Mouse (Mus musculus): ENCODE results near the gene Fxyd2.

Fxyd2 gene

DNA sequence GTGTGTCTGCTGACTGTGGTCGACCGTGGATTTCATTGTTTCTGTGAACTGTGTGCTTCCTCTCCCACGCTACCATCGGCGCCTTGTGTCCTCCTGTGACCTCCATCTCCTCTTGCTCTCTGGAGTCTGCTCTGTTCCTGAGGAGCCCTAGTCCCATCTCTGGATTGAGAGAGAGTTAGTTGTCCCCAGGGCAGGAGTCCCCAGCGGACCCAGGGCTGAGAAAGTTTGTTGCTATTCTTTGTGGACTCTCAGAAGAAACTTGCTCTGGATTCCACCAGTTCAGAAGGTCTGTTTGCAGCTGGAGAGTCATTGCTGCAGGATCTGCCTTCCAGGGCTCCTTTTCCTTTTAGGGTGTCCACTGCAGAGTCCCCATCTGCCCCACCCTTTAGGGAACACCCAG, 4.3 kb upstream of the Fxyd2 start:
- DNase-seq: peak; percentile 15

DNA sequence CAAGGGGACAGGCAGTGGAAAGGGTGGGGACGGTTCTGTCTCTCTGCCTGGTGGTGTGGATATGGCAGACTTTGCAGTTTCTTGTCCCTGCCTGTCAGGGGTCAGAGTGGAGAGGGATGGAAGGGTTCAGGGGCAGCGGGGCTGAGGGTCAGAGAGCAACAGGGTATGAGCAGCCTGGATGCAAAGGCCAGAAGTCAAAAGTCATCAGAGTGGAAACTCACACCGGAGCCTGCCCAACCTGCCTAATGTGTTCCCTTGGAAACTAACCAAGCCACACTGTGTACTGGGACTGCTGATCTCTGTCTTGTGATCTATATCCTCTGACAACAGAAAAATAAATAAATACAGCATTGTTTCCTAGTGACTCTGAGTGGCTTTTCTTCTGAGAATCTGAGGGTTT, 3.7 kb upstream of the Fxyd2 start:
- DNase-seq: peak; percentile 42

DNA sequence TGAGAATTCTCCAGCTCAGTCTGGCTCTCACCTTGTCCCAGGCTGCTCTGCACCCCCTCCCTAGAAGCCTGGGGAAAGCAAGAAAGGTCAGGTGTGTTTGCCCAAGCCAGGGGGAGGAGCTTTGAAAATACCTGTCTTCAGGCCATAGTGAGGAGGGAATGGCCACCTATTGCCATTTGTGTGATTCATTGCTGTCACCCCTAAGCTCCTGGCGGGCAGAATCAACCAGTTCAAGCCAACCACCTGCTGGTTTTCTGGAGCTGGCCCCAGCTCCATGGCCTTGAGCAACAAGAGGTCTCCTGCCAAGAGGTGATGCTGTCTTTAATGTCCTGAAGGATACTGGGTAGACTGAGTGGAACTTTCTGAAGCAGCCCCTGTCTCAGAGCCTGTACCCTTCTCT, 1.1 kb upstream of the Fxyd2 start:
- DNase-seq: peak; percentile 76

DNA sequence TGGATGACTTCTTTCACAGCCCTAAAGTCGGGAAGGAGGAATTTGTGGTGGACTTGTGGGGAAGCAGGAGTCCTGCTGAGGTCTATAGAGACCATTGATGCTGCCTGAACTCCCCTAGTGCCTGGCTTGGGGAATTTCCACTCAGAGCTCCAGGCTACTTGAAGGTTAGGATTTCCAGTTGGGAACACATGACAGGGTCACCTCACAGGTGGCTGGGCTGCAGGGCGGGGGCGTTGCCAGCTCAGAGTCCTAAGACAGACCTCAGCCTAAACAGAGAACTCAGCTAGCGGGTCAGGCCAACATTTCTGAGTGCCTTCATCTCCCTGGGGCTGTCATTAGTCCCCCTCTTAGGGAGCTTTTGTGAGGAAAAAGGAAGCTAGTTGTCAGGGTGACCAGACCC, 2.4 kb downstream of the Fxyd2 start:
- DNase-seq: peak; percentile 58

DNA sequence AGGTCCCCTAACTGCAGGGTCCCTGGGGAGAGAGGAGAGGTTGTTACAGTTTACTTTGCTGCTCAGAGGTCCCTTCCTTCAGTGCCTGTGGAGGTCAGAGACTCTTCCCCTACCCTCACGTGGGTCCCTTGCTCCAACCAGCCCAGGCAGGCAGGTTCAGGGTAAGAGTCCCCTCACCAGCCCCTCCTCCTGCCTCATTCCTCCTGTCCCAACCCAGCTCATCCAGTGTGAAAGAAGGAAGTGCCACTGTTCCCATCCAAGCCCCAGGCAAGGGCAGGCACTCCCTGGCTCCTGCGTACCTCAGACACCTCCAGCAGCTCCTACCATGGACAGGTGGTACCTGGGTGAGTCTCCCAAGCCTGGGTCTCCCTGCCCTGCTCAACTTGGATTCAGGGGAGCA, 3.5 kb downstream of the Fxyd2 start:
- DNase-seq: peak; percentile 70

DNA sequence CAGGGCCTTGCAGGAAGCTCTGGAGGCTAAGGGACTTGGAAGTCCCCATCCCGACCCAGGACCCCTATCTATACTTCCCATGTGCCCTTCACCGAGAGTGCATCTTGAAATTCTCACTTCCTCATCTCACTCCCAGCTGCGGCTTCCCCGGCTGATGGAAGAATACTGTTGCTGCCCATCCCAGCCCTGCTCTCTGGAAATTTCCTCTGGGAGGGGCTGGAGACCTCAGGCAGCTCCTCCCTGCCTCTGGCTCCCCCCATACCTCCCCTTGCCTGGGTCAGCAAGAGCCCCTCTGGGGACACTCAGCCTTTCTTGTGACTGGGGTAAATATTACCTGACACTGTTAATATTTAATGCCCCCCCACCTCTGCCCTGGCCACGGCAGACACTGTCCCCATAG, 6.2 kb downstream of the Fxyd2 start:
- DNase-seq: peak; percentile 79

DNA sequence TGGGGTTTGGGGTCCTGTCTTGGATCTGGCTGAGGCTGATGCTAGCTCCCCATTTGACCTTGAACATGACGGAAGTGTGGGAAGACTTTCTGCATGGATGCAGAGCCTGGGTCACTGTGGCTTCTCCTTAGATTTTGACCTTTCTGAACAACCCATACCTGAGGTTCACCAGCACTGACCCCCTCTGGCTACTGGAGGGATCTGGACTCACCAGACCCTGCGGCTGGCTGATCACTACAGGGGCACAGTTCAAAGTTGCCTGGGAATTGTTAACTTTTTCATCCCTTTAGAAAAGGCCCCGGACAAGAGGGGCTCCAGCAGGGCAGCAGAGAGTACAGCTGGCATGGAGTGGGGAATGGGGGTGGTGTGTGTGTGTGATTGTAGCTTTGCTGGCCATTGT, 7.3 kb downstream of the Fxyd2 start:
- peak; percentile 59 for DNase-seq

DNA sequence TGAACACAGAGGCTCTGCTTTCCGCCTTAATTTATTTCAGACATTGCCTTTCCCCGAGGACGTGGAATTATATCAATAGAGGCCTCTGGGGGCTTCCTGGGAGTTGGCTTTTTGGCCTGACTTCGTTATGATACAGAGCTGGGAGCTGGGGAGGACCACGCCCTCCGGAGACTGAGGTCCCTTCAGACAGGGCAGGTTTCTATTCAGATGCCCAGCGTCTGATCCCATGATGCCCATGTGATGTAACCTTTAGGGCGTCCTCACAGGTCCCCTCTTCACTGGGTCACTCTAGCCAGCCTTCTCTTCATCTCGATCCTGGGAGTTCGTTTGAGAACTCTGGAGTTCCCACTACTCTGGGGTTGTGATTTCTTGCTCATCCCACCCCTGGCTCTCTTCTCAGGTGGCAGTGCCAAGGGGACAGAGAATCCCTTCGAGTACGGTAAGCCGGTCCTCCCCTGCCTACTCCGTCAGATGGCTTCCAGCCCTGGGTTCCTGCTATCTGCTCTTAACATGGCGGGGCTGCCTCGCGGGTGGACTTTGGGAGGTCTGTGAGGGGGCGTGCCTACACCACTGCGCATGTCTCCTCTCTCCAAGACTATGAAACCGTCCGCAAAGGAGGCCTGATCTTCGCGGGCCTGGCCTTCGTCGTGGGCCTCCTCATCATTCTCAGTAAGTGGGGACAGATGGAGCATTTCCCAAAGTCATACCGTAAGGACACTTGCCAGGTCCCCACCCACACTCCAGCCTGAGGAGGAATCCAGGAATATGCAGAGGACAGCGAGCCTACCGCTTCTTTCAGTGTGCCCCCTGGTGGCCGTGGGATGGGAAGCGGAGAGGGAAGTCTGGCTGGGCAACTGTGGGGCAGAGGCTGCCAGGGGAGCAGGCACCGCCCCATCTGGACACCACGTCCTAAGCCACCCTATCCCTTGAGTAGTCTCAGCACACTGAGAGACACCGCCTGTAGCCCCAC, 8.5 kb downstream of the Fxyd2 start:
- peak; percentile 89 for DNase-seq

DNA sequence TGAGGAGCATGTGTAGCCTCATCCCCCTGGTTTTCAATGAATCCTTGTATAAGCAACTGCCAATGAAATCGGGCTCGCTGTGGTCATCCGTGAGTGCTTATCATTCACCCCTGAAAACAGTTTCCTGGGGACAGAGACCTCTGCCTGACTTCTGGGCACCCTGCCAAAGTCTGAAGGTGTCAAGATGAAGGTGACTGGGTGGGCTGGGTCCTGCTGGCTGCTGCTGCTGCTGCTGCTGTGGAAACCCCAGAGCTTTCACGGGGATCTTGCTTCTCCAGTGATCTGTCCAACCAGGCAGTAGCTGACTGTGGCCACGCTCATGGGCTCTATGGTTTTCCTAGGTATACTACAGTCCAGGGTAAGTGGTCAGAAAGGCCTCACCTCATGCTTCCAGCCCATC, 10.7 kb downstream of the Fxyd2 start:
- peak; percentile 13 for DNase-seq

DNA sequence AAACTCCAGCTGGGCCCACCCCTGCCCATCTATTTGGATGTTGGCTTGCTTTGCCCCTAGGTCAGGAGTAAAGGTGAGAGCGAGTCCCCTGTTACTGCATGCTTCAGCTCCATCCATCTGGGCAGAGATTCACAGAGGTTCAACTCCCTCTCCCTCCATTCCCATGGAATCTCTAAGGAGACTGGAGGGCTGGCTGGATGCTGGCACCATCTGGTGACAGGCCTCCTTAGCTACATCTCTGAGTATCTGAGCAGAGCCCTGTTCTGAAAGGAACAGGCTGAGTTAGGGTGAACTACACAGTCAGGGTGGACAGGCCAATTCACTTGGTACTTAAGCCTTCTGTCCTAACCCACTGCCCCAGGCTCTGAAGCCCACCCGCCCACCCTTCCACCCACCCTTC, 11.1 kb downstream of the Fxyd2 start:
- DNase-seq: no peak

DNA sequence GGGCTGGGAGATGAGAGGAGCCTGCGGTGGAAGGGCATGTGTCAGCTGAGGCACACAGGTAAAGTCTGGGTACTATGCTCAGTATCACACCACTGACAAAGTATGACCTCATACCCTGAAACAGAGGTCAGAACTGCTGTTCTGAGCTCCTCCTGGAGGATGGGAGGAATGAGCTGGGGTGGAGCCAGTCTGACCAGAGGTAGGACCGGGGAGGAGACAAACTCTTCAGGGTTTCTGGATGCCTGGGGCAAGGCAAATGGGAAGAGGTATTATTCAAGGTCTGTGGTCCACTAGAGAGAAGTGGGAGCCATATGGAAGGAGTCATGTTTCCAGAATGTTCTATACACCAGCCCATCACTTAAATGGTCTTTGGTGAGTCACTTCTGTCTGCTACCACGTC, 11.6 kb downstream of the Fxyd2 start:
- DNase-seq: peak; percentile 47

DNA sequence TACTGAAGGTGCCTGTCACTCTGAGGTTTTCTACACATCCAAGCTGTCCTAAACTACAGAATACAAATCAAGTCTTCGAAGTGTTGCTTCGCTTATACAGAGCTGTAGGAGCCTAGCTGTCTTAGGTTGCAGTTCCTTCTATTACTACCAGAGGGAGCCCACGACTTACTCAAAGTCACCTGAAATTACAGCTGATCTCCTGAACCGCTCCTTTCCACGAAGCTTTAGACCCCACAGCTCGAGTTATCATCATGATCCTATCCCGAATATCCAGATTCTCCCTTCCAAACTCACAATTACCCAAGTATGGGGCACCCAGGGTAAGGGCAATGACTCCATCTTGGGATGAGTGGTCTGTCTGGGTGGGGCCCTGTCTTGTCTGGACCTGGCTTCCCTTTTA, 12.3 kb downstream of the Fxyd2 start:
- DNase-seq: peak; percentile 39

DNA sequence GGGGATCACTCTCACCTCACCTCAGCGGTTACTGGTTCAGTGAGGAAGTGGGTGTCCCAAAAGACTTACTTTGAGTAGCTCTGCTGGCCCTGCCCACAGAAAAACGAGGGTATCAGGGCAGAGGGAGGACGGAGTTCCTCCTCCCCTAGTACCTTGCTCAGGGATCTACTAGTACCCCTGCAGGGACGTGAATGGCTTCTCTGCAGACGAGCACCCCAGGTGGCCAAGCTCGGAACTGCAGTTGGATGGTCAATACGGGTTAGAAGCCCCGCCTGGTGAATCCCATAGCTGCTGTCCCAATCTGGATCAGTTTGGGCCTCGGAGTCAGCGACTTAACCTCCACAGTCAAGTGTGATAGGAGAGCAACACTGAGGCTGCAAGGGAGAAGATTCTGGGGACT, 12.8 kb downstream of the Fxyd2 start:
- peak; percentile 92 for DNase-seq

DNA sequence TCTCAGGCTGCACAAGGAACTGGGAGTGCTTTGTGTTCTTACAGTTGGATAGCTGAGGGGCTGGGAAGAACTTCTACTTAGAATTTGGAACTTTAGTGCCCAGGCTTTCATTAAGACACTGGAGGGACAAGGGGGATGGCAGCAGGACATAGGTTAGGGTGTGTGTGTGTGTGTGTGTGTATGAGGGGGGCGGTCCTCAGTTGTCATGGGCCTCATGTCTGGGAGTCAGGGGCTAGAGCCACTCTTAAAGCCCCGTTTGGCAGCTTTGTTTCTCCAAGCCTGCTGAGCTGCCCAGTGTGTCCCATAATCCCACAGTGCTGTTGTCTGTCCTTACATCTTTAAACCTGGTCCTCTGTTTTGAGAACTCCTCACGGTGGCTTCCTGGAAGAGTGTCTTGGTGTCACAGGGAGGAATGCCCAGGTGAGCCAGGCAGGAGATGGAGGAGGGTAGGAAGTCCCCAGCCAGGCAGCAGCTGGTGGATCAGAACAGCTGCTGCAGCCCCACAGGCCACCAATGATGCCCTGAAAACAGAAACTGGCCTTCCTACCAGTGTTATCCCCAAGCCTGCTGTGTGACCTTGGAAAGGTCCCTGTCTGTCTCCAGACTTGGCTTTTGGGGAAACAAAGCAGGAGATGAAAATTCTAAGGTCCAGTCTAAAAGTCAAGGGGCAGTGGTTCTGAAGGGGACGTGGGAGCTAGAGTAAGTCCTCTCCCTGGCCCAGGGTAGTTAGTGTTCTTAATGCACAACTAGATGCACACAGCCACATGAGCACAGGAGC, 13.4 kb downstream of the Fxyd2 start:
- peak; percentile 57 for DNase-seq

DNA sequence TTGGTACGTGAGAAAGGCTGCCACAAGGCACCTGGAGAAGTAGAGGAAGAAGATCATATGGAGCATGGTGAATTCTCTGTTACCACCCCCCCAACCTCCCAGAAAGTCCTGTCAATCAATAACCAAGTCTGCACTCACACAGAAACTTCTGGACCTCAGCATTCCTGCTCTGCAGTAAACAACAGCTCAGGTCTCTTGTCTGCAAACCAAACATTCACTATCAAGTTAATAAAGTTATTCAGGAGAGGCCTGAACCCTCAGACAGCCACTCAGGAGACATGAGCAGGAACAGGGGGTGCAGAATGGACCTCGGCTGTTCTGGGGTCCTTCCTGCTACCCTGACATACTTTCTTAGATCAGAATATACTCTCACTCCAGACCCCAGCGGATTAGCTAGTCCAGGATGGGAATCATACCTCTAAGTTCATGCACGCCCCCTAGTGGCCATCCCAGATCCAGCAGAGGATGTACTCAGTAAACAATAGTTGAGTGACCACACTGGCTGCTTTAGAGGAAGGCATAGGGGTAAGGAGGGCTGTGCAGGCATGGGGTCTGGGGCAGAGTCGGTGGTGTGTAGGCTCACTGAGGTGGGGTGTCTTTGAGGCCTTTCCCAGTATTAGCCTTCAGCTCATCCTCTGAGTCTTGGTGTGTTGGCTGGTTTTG, 14.1 kb downstream of the Fxyd2 start:
- DNase-seq: peak; percentile 88

DNA sequence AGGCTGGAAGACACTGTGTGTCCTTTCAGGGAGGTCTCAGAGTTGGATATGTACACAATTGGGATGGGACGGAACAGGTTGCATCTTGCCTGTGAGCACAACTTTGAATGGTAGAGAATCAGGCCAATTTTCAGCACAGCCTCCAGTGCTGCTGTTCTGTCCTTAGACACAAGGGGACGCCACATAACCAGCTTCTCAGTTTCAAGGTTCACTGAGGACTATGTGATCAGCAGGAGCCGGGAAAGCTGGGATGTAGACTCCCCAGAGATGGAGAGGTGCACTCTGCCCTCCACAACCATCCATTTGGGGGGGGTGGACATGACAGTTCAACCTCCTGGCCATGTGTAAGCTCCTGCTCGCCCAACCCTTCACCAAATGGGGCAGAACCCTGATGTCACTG, 16.4 kb downstream of the Fxyd2 start:
- peak; percentile 57 for DNase-seq

DNA sequence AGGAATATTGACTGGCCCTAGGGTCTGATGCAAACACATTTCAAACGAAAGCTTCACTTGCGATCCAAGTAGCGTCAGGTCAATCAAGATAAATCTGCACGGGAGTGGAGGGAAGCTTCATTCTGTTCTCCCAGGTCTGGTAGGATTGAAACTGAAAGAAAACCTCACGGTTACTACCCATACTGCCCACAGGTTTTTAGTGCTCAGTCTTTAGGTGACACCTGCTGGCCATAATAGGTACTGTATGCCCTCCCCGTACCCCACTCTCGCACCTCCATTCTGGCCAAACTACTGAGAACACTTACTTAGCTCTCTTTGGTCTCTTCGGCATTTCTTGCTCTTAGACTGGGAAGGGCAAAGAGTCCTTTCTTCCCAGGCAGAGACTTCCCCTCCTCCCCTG, 17.8 kb downstream of the Fxyd2 start:
- DNase-seq: peak; percentile 72

DNA sequence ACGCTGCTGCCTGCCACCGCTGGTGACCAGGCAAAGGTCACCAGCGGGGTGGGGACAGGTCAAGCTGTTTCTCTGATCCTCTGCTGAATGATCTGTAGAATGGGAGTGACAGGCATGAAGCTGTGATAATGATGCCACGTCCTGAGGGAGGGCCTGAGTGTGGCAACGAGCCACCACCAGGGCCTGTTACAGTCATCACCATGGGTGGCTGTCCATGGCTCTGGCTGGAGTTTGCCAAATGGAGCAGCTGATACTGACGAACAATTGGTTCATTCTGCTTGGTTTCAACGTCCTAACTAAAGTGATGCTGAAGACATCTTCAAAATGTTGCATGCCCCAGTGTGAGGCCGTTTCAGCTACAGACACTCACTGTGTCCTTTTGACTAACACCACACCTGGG, 18.8 kb downstream of the Fxyd2 start:
- DNase-seq: no peak

DNA sequence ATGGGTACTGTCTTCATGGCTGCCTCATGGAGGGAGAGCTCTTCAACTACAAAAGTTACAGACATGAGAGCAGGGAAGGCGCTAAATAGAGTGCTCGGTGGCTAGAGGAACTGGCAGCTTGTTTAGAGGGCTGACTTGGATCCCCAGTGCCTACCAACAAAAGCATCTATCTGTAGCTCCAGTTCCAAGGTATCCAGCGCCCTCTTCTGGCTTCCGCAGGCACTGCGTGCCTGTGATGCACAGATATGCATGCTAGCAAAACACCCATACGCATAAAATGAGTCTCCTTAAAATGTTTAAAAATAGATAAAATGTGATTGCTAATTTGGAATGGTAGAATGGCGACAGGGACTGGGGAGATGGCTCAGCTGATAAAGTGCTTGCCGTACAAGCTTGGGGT, 21.7 kb downstream of the Fxyd2 start:
- peak; percentile 23 for DNase-seq

DNA sequence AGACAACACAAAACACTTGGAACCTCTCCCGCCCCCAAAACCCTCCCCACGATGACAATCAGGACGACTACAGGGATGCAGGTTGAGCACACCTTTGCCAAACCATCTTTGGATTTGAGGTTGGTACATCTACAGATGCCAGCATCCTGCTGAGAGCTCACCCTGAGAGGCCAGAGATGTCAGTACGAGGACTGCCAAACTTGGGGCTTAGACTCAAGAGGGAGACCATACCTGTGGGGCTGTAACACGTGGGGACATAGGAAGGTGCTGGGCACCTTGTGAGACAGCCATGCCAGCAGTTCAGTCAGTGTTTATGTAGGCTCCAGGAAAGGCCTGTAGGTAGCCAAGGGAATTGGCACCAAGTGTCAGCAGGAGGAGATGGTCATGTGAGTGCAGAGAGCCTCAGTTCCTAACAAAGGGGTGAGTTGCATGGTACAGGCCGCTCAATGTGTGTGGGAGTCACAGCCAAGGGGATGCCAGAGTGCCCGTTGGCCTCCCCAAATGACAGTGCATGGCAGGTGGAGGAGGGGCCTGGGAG, 23.4 kb downstream of the Fxyd2 start:
- DNase-seq: no peak

DNA sequence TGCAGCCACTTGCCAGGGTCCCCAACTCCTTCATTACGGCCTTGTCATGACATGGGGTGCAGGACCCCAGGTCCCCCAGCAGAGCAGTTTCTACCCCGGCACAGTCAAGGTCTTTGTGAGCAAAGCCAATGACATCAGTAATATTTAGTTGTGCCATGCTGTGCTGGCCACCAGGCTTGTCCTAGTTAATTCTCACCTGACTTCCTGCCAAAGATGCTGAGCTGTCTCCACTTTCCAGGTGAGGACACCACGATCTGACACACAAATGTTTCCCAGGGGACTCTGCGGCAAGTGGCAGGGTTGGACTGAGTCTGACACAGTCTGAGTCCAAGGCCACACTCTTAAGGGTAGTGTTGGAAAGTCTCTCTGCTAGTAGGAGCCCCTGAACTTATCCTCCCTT, 27.0 kb downstream of the Fxyd2 start, which contains the start of gene Dscaml1:
Gene Dscaml1, plus strand, starts transcription at position 173 of the 400 bp plus-strand sequence.
- DNase-seq: no peak

DNA sequence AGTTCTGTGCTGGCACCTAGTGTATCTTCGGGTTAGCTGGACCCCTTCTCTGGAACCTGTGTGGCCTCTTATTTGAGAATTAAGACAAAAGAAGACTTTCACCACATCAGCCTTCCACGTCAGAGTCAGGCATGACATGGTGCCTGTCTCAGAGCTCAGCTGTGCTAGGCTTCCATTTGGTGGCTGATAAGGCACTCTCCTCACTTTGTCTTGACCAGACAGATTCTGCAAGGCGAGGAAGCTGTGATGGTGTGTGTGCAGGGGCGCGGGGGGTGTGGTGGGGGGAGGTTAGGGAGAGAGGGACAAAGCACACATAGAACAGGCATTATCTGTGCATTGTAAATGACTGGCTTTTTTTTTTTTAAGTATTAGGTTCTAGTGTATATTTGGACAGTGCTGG, 29.9 kb downstream of the Fxyd2 start:
- no peak for DNase-seq
